Mouse (Mus musculus) stomach, postnatal 0 days (tissue): ENCODE data around the gene Atp6v1b1. TPM values are rescaled to one million over a fixed set of nuclear protein-coding genes. Genes with fewer than 3 reads are reported as not detected.

Experiments used
- ATAC-seq: fragments of 200-750 bp; cut with Nextera tagmentation; 2 replicates; pipeline ENCODE4 v1.8.0; 2017; ENCODE audit not compliant: low FRiP score, low TSS enrichment
- DNase-seq: peaks from one replicate; pipeline ENCODE4 v3.0.0-alpha.2; 2016; ENCODE audit warnings: low spot score
- H3K27ac ChIP-seq: fragments of 300-500 bp; sonication (generic); replicated peaks from 2 replicates; pipeline ENCODE4 v1.5.1; 2014; ENCODE audit warnings: mild to moderate bottlenecking, control low read depth
- H3K27me3 ChIP-seq: fragments of 300-500 bp; sonication (generic); 2 replicates; pipeline ENCODE4 v1.6.1; 2014; ENCODE audit warnings: low read length; ENCODE audit not compliant: control insufficient read depth, insufficient read depth
- H3K36me3 ChIP-seq: fragments of 300-500 bp; sonication (generic); 2 replicates; pipeline ENCODE4 v1.6.1; 2014; ENCODE audit warnings: low read length, mixed read lengths; ENCODE audit not compliant: control insufficient read depth, insufficient read depth
- H3K4me1 ChIP-seq: fragments of 300-500 bp; sonication (generic); replicated peaks from 2 replicates; pipeline ENCODE4 v1.6.1; 2014; ENCODE audit warnings: antibody characterized with exemption; ENCODE audit not compliant: control insufficient read depth, insufficient read depth
- H3K4me2 ChIP-seq: fragments of 300-500 bp; sonication (generic); replicated peaks from 2 replicates; pipeline ENCODE4 v1.6.1; 2014; ENCODE audit warnings: low read depth, mild to moderate bottlenecking, control low read depth, moderate library complexity
- H3K4me3 ChIP-seq: fragments of 300-500 bp; sonication (generic); 2 replicates; pipeline ENCODE4 v1.5.1; 2014; ENCODE audit warnings: low read depth, low read length, control low read depth
- H3K9ac ChIP-seq: fragments of 300-500 bp; sonication (generic); 2 replicates; pipeline ENCODE4 v1.6.1; 2014; ENCODE audit warnings: mild to moderate bottlenecking, low read length, control low read depth, mixed read lengths
- H3K9me3 ChIP-seq: fragments of 300-500 bp; sonication (generic); 2 replicates; pipeline ENCODE4 v1.6.1; 2016; ENCODE audit warnings: low read length; ENCODE audit not compliant: control insufficient read depth
- CTCF ChIP-seq: IDR thresholded peaks from 2 replicates; pipeline ENCODE4 v1.5.1; 2016; ENCODE audit warnings: antibody characterized with exemption, low read depth, mild to moderate bottlenecking, moderate library complexity
- EP300 ChIP-seq: optimal IDR thresholded peaks from 2 replicates; pipeline ENCODE3; 2016; ENCODE audit warnings: antibody characterized with exemption
- WGBS: fragments of 180-500 bp; shearing (Covaris S2); extraction: QIAGEN DNeasy Blood & Tissue Kit; methylation state at CpG from one replicate; pipeline ENCODE4 v1.1.7; 2014; 5-methylcytosine and 5-hydroxymethylcytosine counted together
- polyA plus RNA-seq: library from polyadenylated mRNA; unstranded; fragments of >200 nt; fragmentation: Nextera tagmentation; extraction: Ambion mirVana; gene quantifications from 2 replicates; pipeline ENCODE4 v1.2.1, GENCODE M21; 2015

Atp6v1b1 gene
- polyA plus RNA-seq, 1 experiment from 2014 or later = 0.30 TPM

GRCm38 (mm10) chr6:83729350-83729970, 13.3 kb upstream of the Atp6v1b1 start:
- H3K4me2 ChIP-seq = no peak overlapping the region
- H3K27me3 ChIP-seq = no peaks in the 10 kb centered on the region
- no peak overlapping the region for H3K27ac ChIP-seq
- no peak for ATAC-seq
- H3K4me3 ChIP-seq = no peak overlapping the region
- WGBS = 57% methylated on average over 14 of the region's 14 CpGs
- no peak for DNase-seq
- no peaks in the 10 kb centered on the region for H3K4me1 ChIP-seq
- no peaks in the 10 kb centered on the region for H3K9me3 ChIP-seq
- no peak overlapping the region for H3K9ac ChIP-seq
- H3K36me3 ChIP-seq = no peaks in the 10 kb centered on the region
- TF ChIP-seq CTCF = no peak

GRCm38 (mm10) chr6:83731128-83731527, 11.7 kb upstream of the Atp6v1b1 start:
- ATAC-seq (no peak), DNase-seq (peak; percentile 76)
- TF ChIP-seq CTCF (peak; percentile 87), EP300 (no peak)
- H3K4me3 ChIP-seq = no peak overlapping the region
- H3K9ac ChIP-seq = no peak overlapping the region
- H3K27me3 ChIP-seq = no peaks in the 10 kb centered on the region
- WGBS = 16% methylated on average over 5 of the region's 5 CpGs
- H3K4me1 ChIP-seq = no peaks in the 10 kb centered on the region
- no peaks in the 10 kb centered on the region for H3K36me3 ChIP-seq
- H3K4me2 ChIP-seq = no peak overlapping the region
- no peak overlapping the region for H3K27ac ChIP-seq
- H3K9me3 ChIP-seq = no peaks in the 10 kb centered on the region

GRCm38 (mm10) chr6:83737311-83737710, 5.5 kb upstream of the Atp6v1b1 start:
- ATAC-seq (no peak), DNase-seq (no peak)

GRCm38 (mm10) chr6:83738596-83738995, 4.2 kb upstream of the Atp6v1b1 start:
- no peaks in the 10 kb centered on the region for H3K4me1 ChIP-seq
- no peak for TF ChIP-seq CTCF
- TF ChIP-seq EP300 = no peak
- H3K4me3 ChIP-seq = no peak overlapping the region
- DNase-seq (no peak), ATAC-seq (no peak)
- no peak overlapping the region for H3K9ac ChIP-seq
- WGBS = 66% methylated on average over 6 of the region's 6 CpGs
- no peak overlapping the region for H3K4me2 ChIP-seq
- no peak overlapping the region for H3K27ac ChIP-seq
- H3K27me3 ChIP-seq = no peaks in the 10 kb centered on the region
- H3K36me3 ChIP-seq = no peaks in the 10 kb centered on the region
- H3K9me3 ChIP-seq = no peaks in the 10 kb centered on the region

More at GRCm38 (mm10) chr6:83737311-83737710, 5.5 kb upstream of the Atp6v1b1 start:
- WGBS = 32% methylated on average over 13 of the region's 13 CpGs
- TF ChIP-seq CTCF = no peak
- no peak for TF ChIP-seq EP300
- no peaks in the 10 kb centered on the region for H3K27me3 ChIP-seq
- no peak overlapping the region for H3K4me3 ChIP-seq
- no peak overlapping the region for H3K27ac ChIP-seq
- no peaks in the 10 kb centered on the region for H3K36me3 ChIP-seq
- no peak overlapping the region for H3K9ac ChIP-seq
- H3K4me2 ChIP-seq = no peak overlapping the region
- H3K4me1 ChIP-seq = no peaks in the 10 kb centered on the region
- H3K9me3 ChIP-seq = no peaks in the 10 kb centered on the region

- no peaks in the 10 kb centered on the region for H3K4me1 ChIP-seq
- H3K4me3 ChIP-seq = no peak overlapping the region
- no peak overlapping the region for H3K27ac ChIP-seq
- no peak for TF ChIP-seq CTCF
- TF ChIP-seq EP300 = no peak
- DNase-seq (no peak), ATAC-seq (no peak)
- WGBS = 66% methylated on average over 5 of the region's 5 CpGs
- no peak overlapping the region for H3K9ac ChIP-seq
- H3K4me2 ChIP-seq = no peak overlapping the region
- H3K36me3 ChIP-seq = no peaks in the 10 kb centered on the region
- no peaks in the 10 kb centered on the region for H3K9me3 ChIP-seq
- no peaks in the 10 kb centered on the region for H3K27me3 ChIP-seq
These were observed 422 bp downstream of the Atp6v1b1 start for GRCm38 (mm10) chr6:83743212-83743611.

GRCm38 (mm10) chr6:83744126-83744525, 1.3 kb downstream of the Atp6v1b1 start:
- peak overlapping the region; percentile 61 for H3K27ac ChIP-seq

More at GRCm38 (mm10) chr6:83744126-83744525, 1.3 kb downstream of the Atp6v1b1 start:
- H3K4me3 ChIP-seq = no peak overlapping the region
- no peaks in the 10 kb centered on the region for H3K27me3 ChIP-seq
- H3K9me3 ChIP-seq = no peaks in the 10 kb centered on the region
- H3K36me3 ChIP-seq = no peaks in the 10 kb centered on the region
- H3K9ac ChIP-seq = no peak overlapping the region
- 49% methylated on average over 5 of the region's 5 CpGs for WGBS
- TF ChIP-seq EP300 (no peak), CTCF (no peak)
- H3K4me2 ChIP-seq = no peak overlapping the region
- no peaks in the 10 kb centered on the region for H3K4me1 ChIP-seq
- DNase-seq = no peak
- ATAC-seq = peak; percentile 55
